Mouse (Mus musculus): ENCODE measurements around the gene Tm9sf3. TPM values are rescaled to one million over a fixed set of nuclear protein-coding genes. Genes with fewer than 3 reads are reported as not detected.

Tm9sf3 gene
- polyA plus RNA-seq, 1 experiment from 2014 or later, result 137 TPM

Other genes with a start within 250 kb of the Tm9sf3 start
- 0.15 and 0.17 TPM in 2 replicates for gene Dntt, start 234.7 kb downstream of the Tm9sf3 start, polyA plus RNA-seq (2016; fragmentation: Nextera tagmentation; extraction: Ambion mirVana)
- gene Opalin, start 186.9 kb downstream of the Tm9sf3 start, polyA plus RNA-seq (2016; fragmentation: Nextera tagmentation; extraction: Ambion mirVana), result not detected in 2 replicates
- 1.1 and 1.5 TPM in 2 replicates for gene Tll2, start 57.2 kb downstream of the Tm9sf3 start, polyA plus RNA-seq (2016; fragmentation: Nextera tagmentation; extraction: Ambion mirVana)
- 1.7 and 2.2 TPM in 2 replicates for gene Pik3ap1, start 121.1 kb upstream of the Tm9sf3 start, polyA plus RNA-seq (2016; fragmentation: Nextera tagmentation; extraction: Ambion mirVana)
- 36.3 and 36.6 TPM in 2 replicates for gene Lcor, start 218.6 kb upstream of the Tm9sf3 start, polyA plus RNA-seq (2016; fragmentation: Nextera tagmentation; extraction: Ambion mirVana)